Mouse (Mus musculus): ENCODE results near the gene Rassf8.

Gene Rassf8

GRCm38 (mm10) chr6:145747671-145748640, 1.4 kb downstream of the Rassf8 start:
- DNase-seq = no peak

GRCm38 (mm10) chr6:145750394-145750793, 3.8 kb downstream of the Rassf8 start:
- DNase-seq = no peak

DNA sequence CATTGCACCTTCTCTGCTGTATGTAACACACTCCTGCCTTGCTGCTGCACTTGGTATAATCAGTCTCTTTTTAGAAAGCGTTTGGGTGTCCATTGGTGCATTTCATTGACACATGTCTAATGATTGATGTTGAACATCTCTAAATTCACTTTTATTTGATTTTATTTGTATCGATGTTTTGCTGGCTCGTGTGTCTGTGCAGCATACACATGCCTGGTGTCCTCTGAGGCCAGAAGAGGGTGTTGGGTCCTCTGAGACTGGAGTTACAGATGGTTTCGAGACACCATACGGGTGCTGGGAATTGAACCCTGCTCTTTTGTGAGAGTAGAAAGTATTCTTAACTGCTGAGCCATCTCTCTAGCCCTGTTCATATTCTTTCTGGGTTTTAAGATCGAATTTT, 6.7 kb downstream of the Rassf8 start:
- DNase-seq = no peak

DNA sequence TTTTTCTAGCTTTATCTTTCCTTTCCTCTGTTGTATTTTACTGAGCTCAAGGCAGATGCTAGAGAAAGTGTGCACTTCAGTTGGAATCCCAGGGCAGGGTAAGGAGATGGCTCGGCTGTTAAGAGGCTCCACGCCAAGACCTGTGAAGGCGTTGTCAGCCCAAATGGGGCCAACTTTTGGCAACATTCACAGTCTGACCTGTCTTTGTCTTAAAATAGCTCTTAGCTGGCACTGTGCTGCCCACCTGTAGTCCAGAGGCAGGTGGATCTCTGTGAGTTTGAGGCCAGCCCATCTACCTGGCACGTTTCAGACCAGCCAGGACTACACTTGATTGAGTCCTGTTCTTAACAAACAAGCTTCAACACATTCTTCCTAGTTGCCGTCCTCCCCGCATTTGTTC, 7.9 kb downstream of the Rassf8 start:
- DNase-seq = peak; percentile 25

DNA sequence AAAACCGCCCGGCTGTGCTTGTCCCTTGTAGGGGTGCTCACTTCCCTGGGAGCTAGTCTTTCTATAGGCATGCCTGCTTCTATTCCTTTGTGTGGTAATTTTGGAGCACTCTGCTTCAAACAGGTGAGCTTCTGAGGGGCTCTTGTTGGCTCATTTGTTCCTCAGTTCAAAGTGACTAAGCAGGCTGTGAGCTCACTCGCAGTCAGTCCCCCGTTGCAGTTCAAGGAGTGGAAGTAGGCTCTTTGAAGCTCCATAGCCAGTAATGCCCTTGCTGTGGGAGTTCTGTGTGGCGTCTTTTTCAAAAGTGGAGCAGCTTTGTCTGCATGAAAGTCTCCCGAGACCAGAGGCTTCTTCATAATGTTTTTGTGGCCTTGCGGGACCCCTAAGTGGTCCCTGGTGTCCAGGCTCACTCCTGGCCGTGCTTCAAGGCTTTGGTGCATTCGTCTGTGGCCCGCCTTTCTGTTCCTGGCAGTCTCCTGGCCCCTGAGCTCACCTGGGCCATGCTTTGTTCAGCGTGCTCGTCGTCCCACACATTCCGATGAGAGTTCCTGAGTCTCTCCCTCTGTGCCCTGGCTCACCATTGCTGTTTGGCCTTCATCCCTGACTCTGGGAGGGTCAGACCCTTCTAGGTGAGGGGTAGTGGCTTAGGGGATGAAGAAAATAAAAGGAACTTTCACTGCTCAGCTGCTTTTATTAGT, 9.5 kb downstream of the Rassf8 start:
- no peak for DNase-seq

GRCm38 (mm10) chr6:145756640-145757005, 10.1 kb downstream of the Rassf8 start:
- DNase-seq = no peak

DNA sequence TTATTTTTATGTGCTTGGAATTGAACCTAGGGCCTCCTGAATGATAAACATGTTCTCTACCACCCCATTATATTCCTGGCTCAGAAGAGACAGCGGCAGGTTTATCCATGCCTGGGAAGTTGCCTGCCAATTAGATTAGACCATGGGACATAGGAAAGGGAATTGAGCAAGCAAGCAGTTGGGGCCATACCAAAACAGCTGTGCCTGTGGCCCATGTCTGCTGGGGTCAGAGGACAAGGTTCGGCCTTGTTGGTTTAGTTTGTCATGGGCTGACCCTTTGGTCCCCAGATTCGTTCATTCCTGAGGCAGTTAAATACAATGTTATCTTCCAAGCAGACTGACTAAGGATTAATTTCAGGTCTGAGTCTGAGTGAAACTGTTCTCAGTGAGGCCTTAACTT, 10.8 kb downstream of the Rassf8 start:
- no peak for DNase-seq

DNA sequence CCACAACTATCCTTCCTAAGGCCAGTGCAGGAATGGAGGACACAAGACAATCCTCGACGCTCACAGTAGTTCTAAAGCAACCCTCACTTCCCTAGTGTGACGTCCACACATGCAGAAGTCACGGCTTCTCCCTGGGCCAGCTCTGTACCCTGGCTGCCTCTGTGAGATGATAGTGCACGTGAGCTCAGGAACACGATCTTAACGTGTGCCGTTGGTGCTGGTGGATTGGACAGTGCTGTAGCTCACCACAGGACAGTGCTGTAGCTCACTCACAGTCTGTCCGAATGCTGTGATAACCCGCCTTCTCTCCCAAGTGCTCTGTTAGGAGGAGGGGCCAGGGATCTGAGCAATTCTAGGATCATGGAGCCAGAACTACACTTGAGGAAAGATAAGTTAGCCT, 12.1 kb downstream of the Rassf8 start:
- no peak for DNase-seq

DNA sequence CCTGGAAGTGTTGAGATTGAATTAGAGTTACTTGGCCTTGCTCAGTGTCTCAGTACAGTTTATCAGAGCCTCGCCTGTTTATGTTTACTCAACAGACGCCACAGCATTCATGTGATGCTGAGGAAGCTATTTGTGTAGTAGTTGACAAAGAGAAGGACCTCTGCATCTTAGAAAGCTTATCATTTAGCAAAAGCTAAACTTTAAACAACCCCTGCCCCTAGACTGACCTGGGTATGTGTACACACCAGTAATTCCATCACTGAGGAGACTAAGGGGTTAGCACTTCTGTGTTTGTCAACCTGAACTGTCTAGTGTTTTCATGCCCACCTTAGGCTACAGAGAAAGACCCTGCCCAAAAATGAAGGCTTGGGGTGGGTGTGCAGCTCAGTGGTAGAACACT, 12.9 kb downstream of the Rassf8 start:
- no peak for DNase-seq

DNA sequence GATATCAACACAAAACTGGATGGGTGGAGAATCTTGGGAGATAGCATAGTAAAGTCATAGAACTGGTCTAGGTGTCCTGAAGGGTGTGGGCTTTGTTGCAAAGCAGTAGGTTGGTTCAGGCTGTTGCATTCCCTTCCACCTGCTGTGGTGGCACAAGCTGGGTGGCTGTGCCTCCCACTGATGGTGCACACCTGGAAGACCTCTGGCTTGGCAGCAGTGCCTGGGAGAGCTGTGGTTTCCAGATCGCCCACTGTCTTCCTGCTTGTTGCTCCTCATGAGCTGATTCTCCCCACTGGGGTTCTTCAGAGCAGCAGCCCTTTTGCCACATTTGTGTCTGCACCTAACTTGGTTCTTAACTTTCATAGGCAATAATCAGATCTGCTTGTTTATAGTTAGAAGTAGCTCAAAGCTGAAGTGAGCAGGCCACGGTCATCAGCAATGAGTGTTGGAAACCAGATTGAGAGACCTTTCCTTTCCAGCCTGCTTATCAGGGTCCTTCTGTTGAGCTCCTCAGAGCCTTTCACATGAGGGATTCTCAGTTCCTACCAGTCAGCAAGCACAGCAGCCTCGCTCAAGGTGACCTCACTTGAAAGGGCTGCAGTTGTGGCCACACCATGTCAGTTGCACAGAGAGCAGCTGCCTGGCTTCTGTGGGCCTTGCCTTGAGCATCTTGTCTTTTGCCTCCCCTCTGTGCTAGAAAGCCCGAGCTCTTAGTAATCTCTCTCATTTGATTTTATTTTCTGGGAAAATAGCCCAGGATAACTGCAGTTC, 13.9 kb downstream of the Rassf8 start:
- no peak for DNase-seq

- DNase-seq = no peak
These were observed 14.8 kb downstream of the Rassf8 start for GRCm38 (mm10) chr6:145761151-145761935.

- no peak for DNase-seq
These were observed 15.5 kb downstream of the Rassf8 start for GRCm38 (mm10) chr6:145762016-145762415.

DNA sequence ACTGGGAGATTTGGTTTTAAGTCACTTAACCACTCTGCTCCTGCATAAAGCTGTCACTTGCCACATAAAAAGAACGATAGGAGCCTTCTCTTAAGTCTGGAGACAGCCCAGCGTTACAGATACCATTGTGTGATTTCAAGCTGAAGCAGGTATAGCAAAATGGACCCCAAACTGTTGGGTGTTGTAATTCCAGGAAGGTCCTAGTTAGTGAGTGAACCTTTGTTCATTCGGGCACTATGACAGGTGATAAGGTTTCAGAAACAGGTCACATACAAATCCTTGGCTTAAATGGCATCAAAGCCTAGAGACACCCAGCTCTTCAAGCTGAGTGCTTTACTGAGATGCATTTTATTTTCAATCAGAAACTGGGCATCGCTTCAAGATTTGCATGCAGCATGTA, 16.5 kb downstream of the Rassf8 start:
- no peak for DNase-seq

DNA sequence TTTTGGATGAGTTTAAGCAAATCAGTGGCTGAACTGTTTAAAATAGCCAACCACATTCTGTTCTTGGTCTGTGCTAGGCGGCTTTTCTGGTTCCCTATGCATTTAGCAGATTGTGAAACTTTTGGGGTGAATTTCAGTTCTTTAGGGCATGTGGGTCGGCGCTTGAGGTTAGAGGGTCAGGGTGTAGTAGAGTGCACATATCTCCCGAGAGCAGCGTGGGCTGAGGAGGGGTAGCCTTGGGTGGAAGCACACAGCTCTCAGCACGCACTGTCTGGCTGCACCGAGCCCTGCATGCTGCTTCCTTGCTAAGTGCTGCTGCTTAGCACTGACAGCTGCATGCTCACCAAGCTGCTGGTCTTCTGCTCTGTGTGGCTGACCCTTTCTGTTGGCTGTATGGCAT, 18.5 kb downstream of the Rassf8 start:
- DNase-seq = no peak

DNA sequence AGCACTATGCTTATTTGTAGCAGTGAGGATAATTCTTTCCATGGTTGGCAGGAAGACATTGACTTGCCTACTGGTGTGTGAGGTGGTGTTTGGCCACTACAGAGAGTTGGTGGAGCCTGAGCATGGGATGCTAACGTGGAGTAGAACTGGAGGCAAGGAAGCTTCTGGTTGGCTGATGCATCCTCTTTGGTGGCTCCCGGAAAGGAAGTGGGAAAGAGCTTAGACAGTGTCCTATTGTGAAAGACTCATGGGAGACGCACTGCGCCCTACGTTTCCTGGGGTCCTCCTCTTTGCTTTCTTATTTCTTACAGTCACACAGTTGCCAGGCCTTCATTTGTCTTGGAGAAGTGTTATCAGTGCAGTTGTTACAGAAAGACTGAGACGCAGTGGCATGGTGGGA, 20.4 kb downstream of the Rassf8 start:
- DNase-seq = no peak

GRCm38 (mm10) chr6:145767637-145768036, 21.1 kb downstream of the Rassf8 start:
- DNase-seq = no peak

DNA sequence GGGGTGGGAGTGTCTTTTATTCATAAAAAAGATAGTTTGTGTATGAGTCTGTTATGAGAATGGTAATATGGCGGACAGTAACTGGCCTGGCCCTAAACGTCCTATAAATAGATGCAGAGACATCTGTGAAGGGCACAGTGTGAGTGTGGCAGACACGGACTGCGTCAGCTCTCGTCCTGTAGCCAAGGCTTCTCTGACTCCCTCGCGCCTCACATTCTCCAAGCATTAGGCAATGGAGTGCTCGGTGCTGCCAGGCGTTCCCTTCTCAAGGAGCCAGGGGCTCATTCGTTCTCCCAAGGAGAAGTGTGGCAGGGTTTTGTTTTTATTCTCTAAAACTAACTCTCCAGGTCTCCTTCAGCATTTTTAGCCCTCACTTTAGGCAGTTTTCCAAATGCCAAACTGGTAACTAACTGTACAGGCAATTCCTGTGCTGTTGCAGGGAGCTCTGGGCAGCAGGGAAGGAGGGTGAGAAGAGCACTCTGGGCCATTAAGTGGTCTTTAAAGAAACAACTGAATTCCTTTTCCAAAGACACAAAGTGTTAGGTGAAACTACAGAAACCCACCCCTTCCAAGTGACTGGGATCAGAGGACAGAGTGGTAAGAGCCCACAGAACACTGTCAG, 22.2 kb downstream of the Rassf8 start:
- no peak for DNase-seq

DNA sequence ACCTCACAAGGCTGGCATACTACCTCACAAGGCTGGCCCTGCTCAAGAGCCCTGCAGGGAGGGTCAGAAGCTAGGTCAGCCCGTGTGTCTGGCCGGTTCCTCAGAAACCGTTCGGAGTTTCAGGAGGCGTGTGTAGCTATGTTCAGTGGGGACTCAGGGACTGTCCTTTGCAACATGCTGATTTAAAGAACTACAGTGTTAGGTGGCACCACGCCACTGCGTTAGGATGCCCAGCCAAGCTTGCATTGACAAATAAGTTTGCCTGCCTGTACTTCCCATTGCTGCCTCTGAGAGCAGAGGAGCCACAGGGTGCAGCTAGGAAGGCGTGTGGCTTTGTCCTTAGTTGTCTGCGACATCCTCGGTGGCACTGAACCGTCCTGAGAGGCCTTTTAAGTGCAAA, 23.3 kb downstream of the Rassf8 start:
- no peak for DNase-seq

- DNase-seq = no peak
These were observed 23.9 kb downstream of the Rassf8 start for GRCm38 (mm10) chr6:145770272-145771000.

- DNase-seq = no peak
These were observed 27.9 kb downstream of the Rassf8 start for GRCm38 (mm10) chr6:145774436-145774835.

GRCm38 (mm10) chr6:145776241-145776640, 29.7 kb downstream of the Rassf8 start:
- DNase-seq = no peak

Data from cerebellum, adult 11 months (tissue).